Mouse (Mus musculus) inflammation-experienced regulatory T-cells, adult 6 months (primary cell): ENCODE results near the gene Pus1. TPM values are rescaled to one million over a fixed set of nuclear protein-coding genes. Genes with fewer than 3 reads are reported as not detected.
"Not testable (repeated sequence)": the region's sequence is repeated elsewhere in the genome, so short reads cannot be mapped to it uniquely, and the experiment has no call there.

Experiments used
- ATAC-seq: one replicate; pipeline ENCODE4 v1.8.0; 2017
- polyA plus RNA-seq, 3 experiments: library from polyadenylated mRNA; unstranded; fragments of 100-300 nt; shearing (Covaris generic); gene quantifications; one replicate each; pipeline ENCODE4 v1.2.1; 2017

Gene Pus1
- polyA plus RNA-seq, 3 experiments from 2014 or later: 17.6 to 37.1 (median 33.8) TPM

DNA sequence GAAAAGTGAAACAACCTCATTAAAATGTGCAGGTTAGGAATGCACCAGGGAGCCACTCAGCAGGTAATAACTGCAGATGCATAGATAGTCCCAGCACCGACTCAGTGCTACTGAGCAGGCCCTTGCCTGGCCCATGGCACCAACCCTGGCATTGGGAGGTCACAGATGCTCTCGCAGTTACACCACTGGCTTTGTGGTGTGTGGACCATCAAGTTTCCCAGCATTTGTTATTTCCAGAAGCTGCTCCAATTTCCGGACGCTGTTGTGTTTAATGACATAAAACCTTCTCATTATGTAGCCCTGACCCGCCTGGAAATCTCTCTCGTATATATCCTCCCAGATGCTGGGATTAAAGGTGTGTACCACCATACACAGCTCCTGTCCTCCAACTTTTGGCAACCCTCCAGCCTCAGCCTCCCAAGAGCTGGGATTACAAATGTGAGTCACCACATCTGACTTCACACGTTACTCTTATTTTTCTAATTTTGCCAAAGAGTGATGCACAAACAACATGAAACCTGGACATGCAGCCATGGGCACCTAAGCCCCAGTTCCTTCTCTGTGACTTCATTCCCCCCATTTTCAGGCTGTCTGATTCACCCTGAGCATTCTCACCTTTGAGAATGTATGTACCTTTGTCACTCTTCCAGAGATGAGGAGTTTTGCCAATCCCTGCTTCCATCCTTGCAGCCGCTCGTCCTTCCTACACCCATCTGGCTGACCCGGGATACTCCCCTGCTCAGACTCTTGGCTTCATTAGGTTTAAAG is 486 bp upstream of the Pus1 start:
- ATAC-seq: peak; percentile 44

DNA sequence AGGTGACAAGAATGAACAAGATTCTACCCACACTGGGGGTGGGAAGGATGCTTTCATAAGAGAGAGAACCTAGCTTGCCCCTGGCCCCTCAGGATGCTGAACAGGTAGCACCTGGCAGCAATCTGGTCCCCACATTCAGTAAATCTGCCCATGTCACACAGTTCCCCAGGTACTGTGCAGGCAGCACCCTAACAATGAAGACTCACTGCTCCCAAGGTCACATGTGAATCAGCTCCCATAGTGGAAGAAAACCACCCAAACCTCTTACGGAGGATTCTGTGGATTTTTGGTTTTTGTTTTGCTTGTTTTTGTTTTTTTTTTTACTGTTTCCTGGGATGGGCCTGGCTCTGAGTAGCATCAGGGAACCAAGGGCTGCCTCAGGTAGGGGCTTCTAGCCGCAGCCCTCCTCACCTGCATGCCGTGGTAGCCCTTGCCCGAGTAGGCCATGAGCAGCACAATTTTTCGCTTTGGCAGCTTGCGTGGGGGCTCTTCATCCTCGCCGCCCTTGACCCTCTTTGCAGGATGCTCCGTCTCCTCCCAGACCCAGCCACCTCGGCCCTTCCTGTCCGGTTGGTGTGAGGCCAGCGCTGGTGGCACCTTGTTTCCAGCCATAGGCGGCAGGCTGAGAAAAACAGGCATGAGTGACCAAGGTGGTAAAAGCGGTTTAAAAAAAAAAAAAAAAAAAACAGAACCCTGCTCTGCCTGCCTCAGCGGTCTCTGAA is 1.0 kb downstream of the Pus1 start:
- ATAC-seq: no peak

DNA sequence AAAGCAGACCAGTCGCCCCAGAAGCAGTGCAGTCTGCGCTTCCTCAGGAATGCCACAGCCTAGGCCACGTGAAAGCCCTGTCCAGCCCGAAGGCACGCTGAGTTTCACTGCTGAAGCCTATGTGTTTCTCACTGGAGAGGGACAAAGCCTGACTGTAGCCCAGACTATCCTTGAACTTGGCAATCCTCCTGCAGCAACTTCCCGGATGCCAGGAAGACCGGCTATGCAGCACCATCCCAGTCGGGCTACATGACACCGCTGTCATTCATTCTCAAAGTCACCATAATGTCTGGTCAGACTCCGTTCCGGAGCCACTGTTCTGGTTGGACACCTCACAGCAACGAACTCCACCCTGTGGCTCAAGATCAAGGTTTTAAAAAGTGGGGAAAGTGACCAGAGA is 2.2 kb downstream of the Pus1 start:
- no peak for ATAC-seq

DNA sequence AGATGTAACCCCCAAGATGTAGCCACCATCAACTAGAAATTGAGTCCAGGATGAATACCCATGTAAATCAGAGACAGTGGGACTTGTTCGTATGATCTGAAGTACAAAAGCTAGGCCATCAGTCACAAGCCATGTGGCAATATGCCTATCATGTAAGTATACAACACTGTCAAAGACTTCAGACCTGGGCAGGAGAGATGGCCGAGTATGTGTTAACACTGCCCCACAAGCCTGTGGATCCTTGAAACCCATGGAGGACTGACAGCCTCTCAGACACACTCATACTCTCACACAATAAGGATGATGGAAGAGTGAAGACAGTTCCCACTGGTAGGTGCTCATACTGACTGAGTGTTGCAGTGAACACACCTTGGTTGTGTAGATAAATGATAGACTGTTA is 4.3 kb downstream of the Pus1 start:
- ATAC-seq: no peak

DNA sequence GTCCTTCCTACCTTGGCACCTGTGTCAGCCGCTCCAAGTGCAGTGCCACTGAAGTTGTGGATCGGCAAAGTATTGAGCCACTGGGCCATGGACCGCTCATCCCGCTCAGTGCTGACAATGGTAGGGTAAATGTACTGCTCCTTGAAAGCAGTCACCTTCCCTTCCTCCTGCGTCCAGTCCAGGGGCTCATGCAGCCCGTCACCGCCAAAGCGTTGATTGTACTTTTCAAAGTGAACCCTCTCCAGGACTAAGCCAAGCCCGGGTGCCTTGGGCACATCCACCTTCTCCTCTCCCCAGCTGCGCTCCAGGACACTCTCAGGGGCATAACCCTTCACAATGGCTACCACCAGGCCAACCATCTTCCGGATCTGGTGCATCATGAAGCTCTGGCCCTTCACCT is 5.9 kb downstream of the Pus1 start:
- no peak for ATAC-seq

DNA sequence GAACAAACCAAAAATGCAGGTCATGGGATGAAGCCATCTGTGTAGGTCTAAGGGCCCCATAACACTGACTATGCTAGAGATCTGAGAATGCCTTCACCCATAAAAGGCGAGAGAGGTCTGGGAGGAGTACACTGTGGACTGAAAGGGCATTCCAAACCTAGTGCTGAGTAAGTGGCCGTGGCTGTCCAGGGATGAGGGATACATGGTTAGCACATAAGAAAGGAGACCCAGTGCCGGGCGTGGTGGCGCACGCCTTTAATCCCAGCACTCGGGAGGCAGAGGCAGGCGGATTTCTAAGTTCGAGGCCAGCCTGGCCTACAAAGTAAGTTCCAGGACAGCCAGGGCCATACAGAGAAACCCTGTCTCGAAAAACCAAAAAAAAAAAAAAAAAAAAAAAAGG is 7.5 kb downstream of the Pus1 start:
- not testable (repeated sequence) for ATAC-seq

DNA sequence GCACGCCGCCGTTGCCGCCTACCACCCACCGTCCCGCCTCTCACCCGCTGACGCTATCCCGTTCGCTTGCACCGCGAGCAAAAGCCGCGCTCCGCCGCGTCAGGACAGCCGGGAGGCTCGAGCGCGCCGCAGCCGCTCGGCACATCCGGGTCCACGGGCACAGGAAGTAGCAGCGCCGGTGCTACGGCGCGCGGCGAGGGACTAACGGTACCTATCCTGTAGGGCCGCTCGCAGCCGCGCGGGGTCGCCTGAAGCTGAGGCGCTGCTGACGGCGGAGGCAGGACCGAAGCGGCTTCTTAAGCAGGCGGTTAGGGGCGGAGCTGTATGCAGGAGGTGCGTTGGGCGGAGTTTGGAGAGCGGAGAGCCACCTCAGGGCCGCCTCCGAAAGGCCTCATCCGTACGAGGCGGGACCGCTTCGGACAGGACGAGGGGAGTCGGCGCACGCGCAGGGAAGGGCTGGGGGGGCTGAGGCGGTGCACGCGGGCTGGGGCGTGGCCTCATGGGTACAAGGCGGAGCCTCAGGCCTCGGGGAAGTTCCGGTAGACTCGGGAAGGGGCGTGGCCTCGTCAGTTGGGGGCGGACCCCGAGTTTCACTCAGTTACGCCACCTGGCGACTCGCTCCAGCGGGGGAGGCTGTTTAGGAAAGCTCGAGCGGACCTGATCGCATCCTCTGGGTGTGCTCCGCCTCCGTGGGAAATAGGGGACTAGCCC is 9.9 kb downstream of the Pus1 start, which contains the start of gene Ep400:
Gene Ep400, minus strand, starts transcription at position 270 of the 711 bp plus-strand sequence.
- ATAC-seq: peak; percentile 90

DNA sequence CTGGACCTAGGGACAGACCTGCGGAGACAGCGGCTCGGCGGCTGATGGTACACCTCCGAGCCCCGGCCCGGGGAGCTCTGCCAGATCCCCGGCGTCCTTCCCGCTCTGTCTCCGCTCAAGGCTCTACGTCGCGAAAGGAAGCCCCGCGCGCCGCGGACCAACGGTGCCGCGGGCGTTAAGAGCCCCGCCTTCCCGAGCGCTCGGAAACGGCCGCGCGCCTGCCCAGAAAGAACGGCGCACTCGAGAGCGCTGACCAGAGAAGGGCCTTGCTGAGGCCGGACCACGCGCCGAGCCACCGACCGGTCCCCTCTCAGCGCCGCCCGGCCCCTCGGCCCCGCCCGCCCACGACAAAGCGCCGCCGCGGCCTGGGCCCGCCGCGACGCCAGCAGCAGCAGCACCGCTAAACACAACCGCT is 10.4 kb downstream of the Pus1 start:
- ATAC-seq: no peak

DNA sequence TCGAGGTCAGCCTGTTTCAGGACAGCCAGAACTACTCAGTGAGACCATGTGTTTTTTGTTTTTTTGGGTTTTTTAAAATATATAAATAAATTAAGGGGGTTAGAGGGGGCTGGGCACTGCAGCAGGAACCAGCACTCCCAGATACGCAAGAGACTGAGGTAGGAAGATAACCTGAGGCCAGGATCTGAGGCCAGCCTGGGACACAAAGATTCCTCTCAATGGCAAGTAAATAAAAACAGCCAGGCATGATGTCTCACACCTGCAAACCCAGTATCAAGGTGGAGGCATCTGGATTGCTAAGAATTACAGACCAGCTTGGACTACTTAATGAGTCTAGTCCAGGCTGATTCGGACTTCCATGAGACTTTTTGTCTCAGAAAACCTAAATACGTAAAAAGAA is 11.2 kb downstream of the Pus1 start:
- ATAC-seq: no peak

DNA sequence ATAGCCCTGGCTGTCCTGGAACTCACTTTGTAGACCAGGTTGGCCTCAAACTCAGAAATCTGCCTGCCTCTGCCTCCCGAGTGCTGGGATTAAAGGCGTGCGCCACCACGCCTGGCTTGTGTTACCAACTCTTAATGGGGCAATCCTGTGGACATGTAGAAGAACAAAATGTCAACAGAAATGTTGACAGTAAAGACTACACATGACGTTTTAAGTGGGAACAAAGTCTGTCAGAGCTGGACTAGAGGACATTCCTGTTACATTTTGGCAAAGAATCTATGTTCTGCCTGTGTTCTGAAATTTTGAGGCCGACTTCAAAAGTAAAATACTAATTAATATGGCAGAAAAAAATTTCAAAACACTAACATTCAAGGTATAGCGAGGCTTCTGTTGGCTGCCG is 16.6 kb downstream of the Pus1 start:
- no peak for ATAC-seq

DNA sequence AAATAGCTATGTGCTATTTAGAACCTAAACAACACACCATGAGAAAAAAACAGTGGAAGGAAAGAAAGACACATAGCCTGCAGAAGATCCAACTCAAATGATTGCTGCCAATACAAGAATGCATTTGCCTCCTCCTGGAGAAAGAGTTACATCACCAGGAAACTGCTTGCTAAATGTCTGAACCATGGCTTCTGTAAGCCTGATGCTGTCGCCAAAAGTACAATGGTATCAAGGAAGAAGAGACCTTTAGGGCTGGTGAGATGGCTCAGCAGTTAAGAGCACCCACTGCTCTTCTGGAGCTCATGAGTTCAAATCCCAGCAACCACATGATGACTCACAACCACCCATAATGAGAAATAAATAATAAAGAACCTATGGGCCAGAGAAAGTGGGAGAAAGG is 35.4 kb downstream of the Pus1 start:
- no peak for ATAC-seq

DNA sequence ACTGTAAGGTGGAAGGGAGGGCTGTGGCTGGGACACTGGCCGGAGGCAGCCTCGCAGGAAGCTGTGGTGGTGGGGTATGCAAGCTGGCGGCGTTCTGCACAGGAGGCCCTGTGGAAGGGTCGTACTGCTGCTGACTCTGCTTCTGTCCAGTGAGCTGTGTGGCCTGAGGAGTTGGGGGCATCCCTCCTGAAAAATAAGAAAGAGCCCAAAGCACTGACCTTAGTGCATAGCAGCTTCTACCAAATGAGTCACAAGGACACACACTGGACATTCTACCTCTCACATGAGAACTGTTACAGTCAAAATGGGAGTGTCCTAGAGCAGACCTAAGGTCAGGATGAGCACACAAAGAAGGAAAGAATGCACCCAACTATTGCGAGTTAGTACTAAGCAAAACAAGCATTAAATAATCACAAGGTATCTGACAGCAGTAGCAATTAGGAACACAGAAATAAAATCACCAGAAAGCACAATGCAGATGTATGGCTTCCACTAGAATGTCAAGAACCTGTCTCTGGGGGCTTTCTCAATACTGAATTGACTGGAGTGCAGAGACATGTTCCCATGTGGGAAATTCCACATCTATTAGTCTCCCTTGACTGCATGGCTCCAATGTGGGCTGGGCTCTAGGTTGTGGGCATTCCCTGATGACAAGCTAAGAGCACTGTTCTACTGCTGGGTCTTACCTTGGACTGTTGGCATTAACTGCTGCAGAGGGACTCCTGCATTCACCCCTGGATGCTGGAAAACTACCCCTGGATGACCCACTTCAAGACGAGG is 40.8 kb downstream of the Pus1 start:
- ATAC-seq: no peak

DNA sequence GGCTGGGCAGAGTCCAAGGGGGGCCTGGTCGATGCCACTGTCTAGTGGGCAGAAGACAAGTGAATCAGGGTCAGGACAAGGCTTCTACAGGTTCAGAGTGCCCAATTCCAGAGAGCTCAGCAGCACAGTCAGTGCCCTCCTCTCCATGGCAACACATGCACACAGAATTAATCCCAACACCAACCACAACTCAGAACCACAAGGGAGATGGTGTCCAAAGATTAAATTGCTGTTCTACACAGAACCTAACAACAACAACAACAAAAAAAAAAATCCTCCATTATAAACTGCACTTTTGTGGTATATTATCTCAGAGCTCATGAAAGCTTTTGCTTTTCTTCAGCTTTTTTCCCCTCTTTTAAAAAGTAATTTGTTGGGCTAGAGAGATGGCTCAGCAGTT is 44.9 kb downstream of the Pus1 start:
- no peak for ATAC-seq

DNA sequence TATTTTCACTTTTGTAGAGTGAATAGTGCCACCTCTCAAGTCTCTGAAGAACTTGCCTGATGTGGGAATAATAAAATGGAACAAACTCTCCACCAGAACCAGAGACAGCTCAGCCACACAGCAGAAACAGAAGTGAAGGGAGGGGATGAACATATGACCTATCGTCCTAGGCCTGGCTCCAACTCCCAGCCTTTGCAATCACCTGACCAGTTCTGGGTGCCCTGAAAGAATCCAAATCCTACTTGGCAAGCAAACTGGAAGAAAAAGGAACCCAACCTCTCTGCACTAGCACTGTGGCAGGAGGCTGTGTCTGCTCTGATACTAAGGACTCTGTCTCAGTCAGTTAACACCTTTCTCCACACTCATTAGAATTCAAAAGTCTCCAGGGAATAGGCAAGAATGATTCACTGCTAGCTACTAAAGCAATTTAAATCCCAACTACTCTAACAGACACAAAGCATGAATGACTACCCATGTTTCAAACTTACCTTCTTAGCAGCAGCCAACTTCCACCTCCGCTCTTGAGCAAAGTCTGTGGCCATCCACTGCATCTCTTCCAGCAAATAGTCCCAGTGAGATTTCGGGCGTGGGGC is 47.1 kb downstream of the Pus1 start:
- no peak for ATAC-seq

DNA sequence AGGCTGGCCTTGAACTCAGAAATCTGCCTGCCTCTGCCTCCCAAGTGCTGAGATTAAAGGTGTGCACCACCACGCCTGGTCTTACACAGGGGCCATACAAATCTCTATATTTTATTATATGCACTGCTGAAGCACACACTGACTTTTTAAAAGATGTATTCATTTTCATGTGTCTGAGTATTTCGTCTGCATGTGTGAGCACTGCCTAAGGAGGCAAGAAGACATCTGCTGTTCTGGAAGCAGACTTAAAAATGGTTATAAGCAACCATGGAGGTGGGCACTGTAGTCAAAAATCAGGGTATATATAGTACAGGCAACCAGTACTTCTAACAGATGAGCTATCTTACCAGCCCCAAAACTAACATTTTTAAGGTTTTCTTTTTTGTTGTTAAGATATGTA is 49.2 kb downstream of the Pus1 start:
- ATAC-seq: no peak

DNA sequence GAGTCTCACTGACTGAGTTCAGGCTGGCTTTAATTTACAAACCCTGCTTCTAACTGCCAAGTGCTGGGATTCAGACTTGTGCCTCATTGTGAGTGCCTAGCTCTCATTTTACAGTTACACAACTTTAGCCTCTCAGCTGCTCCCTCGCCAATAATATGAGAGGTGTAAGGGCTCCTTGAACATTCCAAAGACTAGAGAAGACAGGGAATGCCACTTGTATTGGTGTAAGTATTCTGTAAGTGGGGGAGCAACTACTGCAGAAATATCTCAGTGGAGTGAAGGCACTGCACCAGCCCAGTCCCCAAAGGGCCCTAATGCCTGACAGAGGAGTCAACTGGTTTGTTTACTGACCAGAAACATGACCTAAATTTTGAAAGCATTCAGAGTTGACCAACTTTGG is 52.6 kb downstream of the Pus1 start:
- no peak for ATAC-seq

Other genes with a start within 250 kb of the Pus1 start
- 1 to 10 TPM; 4.5 to 9.7 (median 7.5) TPM for gene Galnt9, start 236.3 kb downstream of the Pus1 start, polyA plus RNA-seq
- 10 to 100 TPM; 37.3 to 40.8 (median 40.1) TPM for gene Noc4l, start 127.2 kb downstream of the Pus1 start, polyA plus RNA-seq
- 1 to 10 TPM; 2.3 to 4.5 (median 4.5) TPM for gene Ddx51, start 127.2 kb downstream of the Pus1 start, polyA plus RNA-seq
- 10 to 100 TPM; 53.8 to 85.3 (median 69.2) TPM for gene Ep400, start 9.9 kb downstream of the Pus1 start, polyA plus RNA-seq
- gene Ulk1, start 29.4 kb upstream of the Pus1 start, polyA plus RNA-seq: 10 to 100 TPM in 1 of 3 experiments, 1 to 10 TPM in 2; 8.0 to 12.9 (median 9.3) TPM
- gene Hscb, start 59.1 kb upstream of the Pus1 start, polyA plus RNA-seq: 10 to 100 TPM; 41.4 to 51.1 (median 45.4) TPM
- gene Chek2, start 59.3 kb upstream of the Pus1 start, polyA plus RNA-seq: 10 to 100 TPM in 1 of 3 experiments, 1 to 10 TPM in 2; 3.8 to 17.7 (median 4.3) TPM
- 1 to 10 TPM in 2 of 3 experiments, under 1 TPM in 1; 0.83 to 4.4 (median 4.3) TPM for gene Ttc28, start 99.1 kb upstream of the Pus1 start, polyA plus RNA-seq